Mouse (Mus musculus): Measurements from ENCODE around the gene Heatr4.

- TF ChIP-seq CTCF (IDR thresholded peaks at IDR 0.05 in 2 of 3, conservative IDR thresholded peaks at IDR 0.05 in 1 of 3; ENCODE audit: control insufficient read depth in 1 of 3, insufficient read depth in 1 of 3, low read depth in 2 of 3, low read length in 3 of 3, poor library complexity in 1 of 3, severe bottlenecking in 1 of 3) = no peak
- TF ChIP-seq TBP (IDR thresholded peaks at IDR 0.05; ENCODE audit: low read depth, low read length) = no peak
- no peak for TF ChIP-seq NELFE (IDR thresholded peaks at IDR 0.05; ENCODE audit: low read depth, low read length)
- no peak for TF ChIP-seq MEF2A (IDR thresholded peaks at IDR 0.05; ENCODE audit: extremely low read depth, insufficient replicate concordance, low read depth, low read length, poor library complexity, severe bottlenecking)
- TF ChIP-seq EP300 (IDR thresholded peaks at IDR 0.05; ENCODE audit: low read depth in 1 of 2, low read length in 2 of 2) = no peak
- TF ChIP-seq POLR2A (IDR thresholded peaks at IDR 0.05; ENCODE audit: control insufficient read depth in 1 of 2, insufficient read depth in 1 of 2, low read depth in 1 of 2, low read length in 2 of 2, poor library complexity in 1 of 2) = no peak
- TF ChIP-seq ELF1 (IDR thresholded peaks at IDR 0.05; ENCODE audit: low read depth, low read length) = no peak
- no peak for TF ChIP-seq KAT2A (conservative IDR thresholded peaks at IDR 0.05; ENCODE audit: low read depth, low read length)
- no peak for TF ChIP-seq BHLHE40 (IDR thresholded peaks at IDR 0.05; ENCODE audit: borderline replicate concordance, low read depth, low read length)
- no peak for TF ChIP-seq GABPA (IDR thresholded peaks at IDR 0.05; ENCODE audit: low read depth, low read length)
- TF ChIP-seq ZNF384 (IDR thresholded peaks at IDR 0.05; ENCODE audit: low read depth, low read length) = no peak
- no peak for TF ChIP-seq ETS1 (IDR thresholded peaks at IDR 0.05; ENCODE audit: low read depth, low read length)
- TF ChIP-seq POLR2AphosphoS2 (IDR thresholded peaks at IDR 0.05; ENCODE audit: low read length) = no peak
Measured at GRCm38 (mm10) chr12:83914797-83915196, 69.9 kb downstream of the Heatr4 start.

Measured in MEL (cell line).